Mouse (Mus musculus): ENCODE results near the gene Slc26a10.

- TF ChIP-seq CTCF (IDR thresholded peaks at IDR 0.05; ENCODE audit: borderline replicate concordance, extremely low read depth, insufficient read depth, insufficient read length) (no peak), POLR2A (IDR thresholded peaks at IDR 0.05; ENCODE audit: borderline replicate concordance, extremely low read depth, insufficient read depth, insufficient read length, poor library complexity, severe bottlenecking) (no peak)
Observed at GRCm38 (mm10) chr10:127145303-127145702, 35.1 kb downstream of the Slc26a10 start.
